Mouse (Mus musculus) adrenal gland, adult 10 weeks (tissue): ENCODE results near the gene Rpl21. TPM values are rescaled to one million over a fixed set of nuclear protein-coding genes. Genes with fewer than 3 reads are reported as not detected.

Source experiments
- polyA plus RNA-seq: library from polyadenylated mRNA; stranded (reverse); fragments of 350-450 nt; fragmentation: Illumina TruSeq; extraction: RNeasy Lipid Tissue Mini Kit (QIAGEN cat#74804); gene quantifications from one replicate; pipeline ENCODE4 v1.2.3, GENCODE M21; 2014; ENCODE audit warnings: low read depth, low replicate concordance

The Rpl21 gene
- 251 TPM for polyA plus RNA-seq

GRCm38 (mm10) chr5:146832769-146833448 is at the start of gene Rpl21:
Rpl21 (plus strand) TSS chr5:146832890.

GRCm38 (mm10) chr5:146794853-146795252 is 37.8 kb upstream of the Rpl21 start, which contains the start of gene Usp12:
Usp12 (minus strand) TSS chr5:146795006.

GRCm38 (mm10) chr5:146844945-146845365 is 12.3 kb downstream of the Rpl21 start, which contains the start of gene Rasl11a:
Rasl11a (plus strand) TSS chr5:146845071.

Other genes starting within 250 kb of the Rpl21 start
- gene Gpr12, start 247.7 kb upstream of the Rpl21 start, polyA plus RNA-seq: not detected
- 59.4 TPM for gene Usp12, start 37.9 kb upstream of the Rpl21 start, polyA plus RNA-seq
- 1.5 TPM for gene Rasl11a, start 12.2 kb downstream of the Rpl21 start, polyA plus RNA-seq
- gene Gtf3a, start 115.8 kb downstream of the Rpl21 start, polyA plus RNA-seq: 23.6 TPM
- 31.9 TPM for gene Mtif3, start 130.9 kb downstream of the Rpl21 start, polyA plus RNA-seq
- gene Lnx2, start 243.7 kb downstream of the Rpl21 start, polyA plus RNA-seq: 17.3 TPM
- gene Polr1d, start 244.2 kb downstream of the Rpl21 start, polyA plus RNA-seq: 97.0 TPM